Mouse (Mus musculus): Measurements from ENCODE around the gene Chd9. TPM values are rescaled to one million over a fixed set of nuclear protein-coding genes. Genes with fewer than 3 reads are reported as not detected.

Chd9 gene
- total RNA-seq, 2 experiments from 2014 or later, result 38.8 to 72.8 TPM

- DNase-seq, result no peak
Measured at GRCm38 (mm10) chr8:90965467-90966170, 137.5 kb downstream of the Chd9 start.

DNA sequence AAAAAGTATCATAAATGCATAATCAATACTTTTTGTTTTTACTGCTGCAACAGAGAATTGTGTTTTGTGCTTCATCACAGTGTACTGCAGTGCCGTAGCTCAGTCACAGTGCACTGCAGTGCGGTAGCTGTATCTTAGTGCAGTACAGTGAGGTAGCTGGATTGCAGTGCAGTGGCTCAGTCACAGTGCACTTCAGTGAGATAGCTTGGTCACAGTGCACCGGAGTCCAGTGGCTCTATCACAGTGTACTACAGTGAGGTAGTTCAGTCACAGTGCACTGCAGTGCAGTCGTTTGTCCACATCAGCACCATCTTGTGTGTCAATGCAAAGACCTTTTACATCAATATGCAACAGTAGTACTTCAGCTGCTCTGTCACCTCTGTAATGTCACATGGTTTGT, 140.2 kb downstream of the Chd9 start:
- DNase-seq, result no peak

GRCm38 (mm10) chr8:90976960-90977371, 148.8 kb downstream of the Chd9 start:
- no peak for DNase-seq

DNA sequence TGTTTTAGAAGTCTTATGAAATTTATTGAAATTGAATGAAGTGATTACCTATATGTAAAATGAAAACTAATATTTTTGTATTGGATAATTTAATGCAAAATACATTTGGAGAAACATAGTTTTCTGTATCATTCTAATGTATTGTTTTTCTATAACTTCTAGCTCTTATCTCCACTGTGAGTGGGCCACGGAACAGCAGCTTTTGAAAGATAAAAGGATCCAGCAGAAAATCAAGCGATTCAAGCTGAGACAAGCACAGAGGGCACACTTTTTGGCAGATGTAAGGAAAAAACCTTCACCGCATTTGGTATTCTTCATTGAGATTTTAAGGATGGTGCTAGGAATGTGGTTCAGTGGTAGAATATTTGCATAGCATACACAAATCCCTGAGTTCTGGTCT, 150.6 kb downstream of the Chd9 start:
- no peak for DNase-seq

DNA sequence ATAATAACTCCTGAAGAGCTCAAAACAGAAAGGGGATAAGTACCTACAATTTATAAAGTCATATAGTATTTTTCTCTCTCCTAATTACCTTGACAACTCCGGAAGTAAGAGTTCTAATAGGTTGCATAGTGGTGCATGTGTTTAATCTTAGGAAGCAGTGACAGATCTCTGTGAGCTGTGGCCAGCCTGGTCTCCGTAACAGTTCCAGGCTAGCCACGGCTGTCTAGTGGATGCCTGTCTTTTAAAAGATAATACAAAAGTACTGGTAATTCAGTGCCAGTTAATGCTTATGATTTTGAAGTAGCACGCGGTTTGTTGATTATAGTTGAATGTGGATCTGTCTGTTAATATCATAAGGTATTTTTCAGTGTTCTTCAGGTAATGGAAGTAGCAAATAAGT, 151.1 kb downstream of the Chd9 start:
- no peak for DNase-seq

DNA sequence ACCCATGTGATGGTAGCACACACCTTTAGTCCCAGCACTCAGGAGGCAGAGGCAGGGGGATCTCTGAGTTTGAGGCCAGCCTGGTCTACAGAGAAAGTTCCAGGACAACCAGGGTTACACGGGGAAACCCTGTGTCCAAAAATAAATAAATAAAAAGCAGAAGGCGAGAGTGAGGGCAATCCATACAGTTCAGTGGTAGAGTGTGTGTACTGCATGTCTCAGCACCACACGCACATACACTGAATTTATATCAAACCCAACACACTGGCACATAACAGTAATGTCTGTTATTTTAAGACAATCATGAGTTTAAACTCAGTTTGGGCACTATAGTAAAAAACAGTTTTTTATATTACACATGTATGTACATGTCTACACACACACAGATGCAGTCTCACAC, 153.9 kb downstream of the Chd9 start:
- DNase-seq, result no peak

GRCm38 (mm10) chr8:91019726-91020125, 191.6 kb downstream of the Chd9 start:
- peak; percentile 22 for DNase-seq

DNA sequence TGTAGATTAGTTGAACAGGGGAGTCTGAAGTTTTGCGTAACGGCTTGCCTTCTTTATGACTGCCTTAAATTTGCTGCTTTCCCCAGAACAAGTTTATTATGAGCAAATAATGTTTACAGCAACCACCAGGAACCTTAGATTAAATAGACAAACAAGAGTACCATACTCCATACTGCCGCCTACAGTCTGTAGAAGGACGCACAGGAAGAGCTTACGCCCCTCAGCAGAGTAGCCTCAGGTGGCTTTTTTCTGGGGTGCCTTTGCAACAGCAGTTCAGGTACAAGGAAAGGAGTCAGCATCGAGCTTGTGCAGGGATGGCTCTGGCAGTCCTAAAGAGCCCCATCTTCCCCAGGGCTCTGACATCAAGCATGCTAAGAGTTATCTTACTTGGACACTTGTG, 206.3 kb downstream of the Chd9 start:
- no peak for DNase-seq

- DNase-seq, result no peak
Measured at GRCm38 (mm10) chr8:91036905-91037304, 208.8 kb downstream of the Chd9 start.

GRCm38 (mm10) chr8:91038637-91039036, 210.5 kb downstream of the Chd9 start:
- no peak for DNase-seq

DNA sequence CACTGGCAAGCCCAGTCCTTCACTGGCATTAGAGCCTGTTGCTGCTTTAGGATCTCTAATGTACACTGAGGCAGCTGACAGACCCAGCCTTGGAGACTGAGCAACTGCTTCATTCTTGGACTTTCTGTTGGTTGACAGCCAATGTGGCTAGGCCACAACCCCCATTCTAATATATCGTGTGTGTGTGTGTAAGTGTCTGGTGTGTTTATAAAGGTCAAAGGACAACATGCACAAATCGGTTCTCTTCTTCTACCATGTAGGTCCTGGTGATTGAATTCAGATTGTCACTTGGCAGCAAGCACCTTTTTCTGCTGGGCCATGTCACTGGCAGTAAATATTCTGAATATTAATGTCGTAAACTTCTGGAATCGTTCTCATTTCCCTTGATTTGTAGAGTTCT, 218.2 kb downstream of the Chd9 start:
- DNase-seq, result no peak

DNA sequence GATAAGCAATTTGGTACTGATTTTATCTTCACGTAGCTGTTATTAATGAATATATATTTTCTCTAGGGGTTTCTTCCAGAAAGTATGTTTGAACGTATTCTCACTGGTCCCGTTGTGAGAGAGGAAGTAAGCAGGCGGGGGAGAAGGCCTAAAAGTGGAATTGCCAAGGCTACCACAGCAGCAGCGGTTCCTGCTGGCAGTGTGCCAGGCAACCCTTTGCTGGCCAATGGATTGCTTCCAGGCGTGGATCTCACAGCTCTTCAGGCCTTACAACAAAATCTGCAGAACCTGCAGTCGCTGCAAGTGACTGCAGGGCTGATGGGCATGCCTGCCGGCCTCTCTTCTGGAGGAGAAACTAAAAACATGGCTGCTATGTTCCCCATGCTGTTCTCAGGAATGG, 222.9 kb downstream of the Chd9 start:
- no peak for DNase-seq

DNA sequence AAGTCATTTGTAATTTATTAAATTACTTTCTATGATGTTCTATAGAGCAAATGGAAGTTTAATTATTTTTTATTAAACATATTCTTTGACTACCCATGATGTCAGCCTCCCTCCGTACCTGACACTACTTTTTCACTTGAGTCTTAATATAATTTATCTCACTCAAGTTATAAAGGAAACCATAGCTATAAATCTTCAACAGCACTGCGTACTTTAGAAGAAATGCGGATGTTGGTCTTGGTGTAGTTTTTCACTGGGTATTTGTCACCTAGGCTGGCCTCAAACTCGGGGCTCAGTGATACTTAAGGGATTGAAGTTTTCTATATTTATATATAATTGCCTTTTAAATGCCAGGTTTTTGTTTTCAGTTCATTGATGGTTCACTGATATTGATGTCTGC, 226.3 kb downstream of the Chd9 start:
- no peak for DNase-seq

DNA sequence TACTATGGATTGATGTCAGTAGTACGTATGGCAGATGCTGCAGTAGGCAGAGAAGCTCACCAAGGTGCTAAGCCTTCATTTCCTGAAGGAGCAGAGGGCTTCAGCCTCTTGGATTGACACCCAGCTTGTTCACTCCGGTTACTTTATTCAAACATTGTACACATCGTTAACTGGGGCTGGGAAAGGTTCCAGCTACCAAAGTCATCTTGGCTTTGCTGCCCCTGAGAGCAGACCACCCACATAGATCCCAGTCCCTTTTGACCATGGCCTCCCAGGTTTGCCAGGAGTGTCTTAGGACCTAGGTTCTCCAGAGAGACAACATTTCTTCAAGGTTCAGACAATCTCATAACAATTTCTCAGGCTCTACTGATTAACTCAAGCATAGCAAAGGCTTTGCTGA, 228.7 kb downstream of the Chd9 start:
- DNase-seq, result no peak

DNA sequence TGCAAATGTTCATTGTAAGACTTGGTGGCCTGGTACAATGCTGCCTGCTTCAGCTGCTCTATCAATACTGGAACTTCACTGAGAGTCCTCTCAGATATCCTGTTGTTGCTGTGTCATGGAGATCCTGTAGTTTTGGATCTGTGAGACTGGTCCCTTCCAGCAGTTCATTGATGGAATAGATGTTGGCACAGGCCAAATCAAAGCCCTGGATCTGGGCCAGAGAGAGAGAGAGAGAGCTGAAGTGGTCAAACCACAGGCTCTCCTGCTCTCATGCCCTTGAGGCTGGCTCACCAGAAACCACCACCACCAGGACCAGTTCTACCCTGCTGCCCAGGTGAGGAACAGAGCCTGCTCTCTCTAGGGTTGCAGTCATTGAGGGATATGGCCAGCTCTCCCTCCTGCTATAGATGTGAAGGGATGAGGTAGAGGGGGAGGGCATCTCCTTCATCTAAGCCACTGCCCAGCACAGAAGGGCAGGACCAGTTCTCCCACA, 231.0 kb downstream of the Chd9 start:
- DNase-seq, result no peak

DNA sequence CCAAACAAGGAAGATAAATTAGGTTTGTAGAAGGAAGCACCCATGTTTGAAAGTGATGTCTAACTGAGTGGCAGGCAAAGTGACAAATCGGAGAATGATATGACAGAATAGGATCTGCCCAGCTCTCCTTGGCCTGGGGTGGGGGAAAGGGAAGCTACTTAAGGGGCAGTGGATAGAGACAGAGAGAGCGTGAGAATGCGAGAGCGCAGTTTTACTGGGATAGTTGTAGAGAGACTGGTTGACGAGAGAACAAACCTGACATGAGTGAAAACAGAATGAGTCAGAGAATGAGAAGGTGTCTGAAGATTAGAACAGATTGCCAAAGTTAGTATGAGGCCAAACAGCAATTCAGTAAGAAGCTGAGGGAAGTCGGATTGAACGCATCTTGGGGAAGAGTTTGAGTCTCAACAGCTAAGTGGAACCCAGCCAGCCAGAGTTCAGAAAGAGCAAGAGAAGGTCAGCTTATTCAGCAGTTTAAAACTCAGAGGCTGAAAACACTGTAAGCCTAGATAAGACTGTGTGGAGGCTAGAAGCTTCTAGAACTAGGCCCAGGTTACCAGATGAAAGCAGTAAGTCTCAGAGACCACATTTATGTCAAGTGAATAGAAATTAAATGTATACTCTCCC, 231.8 kb downstream of the Chd9 start:
- DNase-seq, result no peak

- DNase-seq, result peak; percentile 13
Measured at GRCm38 (mm10) chr8:91060555-91061471, 232.7 kb downstream of the Chd9 start.

- DNase-seq, result no peak
Measured at GRCm38 (mm10) chr8:91065179-91065578, 237.0 kb downstream of the Chd9 start.

DNA sequence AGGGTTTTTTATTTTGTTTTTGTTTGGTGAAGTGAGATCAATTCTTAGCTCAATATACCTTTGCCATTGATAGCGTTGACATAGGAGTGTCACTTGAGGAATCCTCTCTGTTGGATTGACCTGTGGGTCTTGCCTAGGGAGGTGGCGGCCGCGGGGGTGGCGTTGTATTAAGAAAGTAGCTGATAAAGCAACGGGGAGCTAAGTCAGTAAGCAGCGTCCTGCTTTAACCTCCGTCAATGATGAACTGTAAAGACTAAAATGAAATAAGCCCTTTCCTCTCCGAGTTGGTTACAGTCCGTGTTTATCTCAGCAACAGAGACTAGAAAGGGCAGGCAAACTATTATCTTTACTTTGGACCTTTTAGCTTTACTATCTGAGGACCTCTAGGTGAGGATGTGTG, 241.3 kb downstream of the Chd9 start:
- DNase-seq, result no peak

- DNase-seq, result peak; percentile 95
Measured at GRCm38 (mm10) chr8:91069834-91070233, 241.7 kb downstream of the Chd9 start, which contains the start of gene Rbl2. Rbl2 (plus strand) TSS chr8:91070057.

GRCm38 (mm10) chr8:91070275-91070859, 242.2 kb downstream of the Chd9 start:
- peak; percentile 82 for DNase-seq

All from gastrocnemius, postnatal 25 days (tissue).